Mouse (Mus musculus): ENCODE results near the gene Hadh.

- TF ChIP-seq POLR2A (IDR thresholded peaks at IDR 0.05; ENCODE audit: insufficient read length, low read depth): no peak
- TF ChIP-seq USF1 (IDR thresholded peaks at IDR 0.05; ENCODE audit: low read depth): no peak
- no peak for TF ChIP-seq MAX (IDR thresholded peaks at IDR 0.05; ENCODE audit: low read depth)
- TF ChIP-seq MYOG (IDR thresholded peaks at IDR 0.05; ENCODE audit: control insufficient read depth in 1 of 3, insufficient read depth in 1 of 3, insufficient read length in 2 of 3, low read depth in 2 of 3): no peak
- no peak for TF ChIP-seq REST (IDR thresholded peaks at IDR 0.05; ENCODE audit: insufficient read depth, insufficient read length)
Measured at GRCm38 (mm10) chr3:131247851-131248250, 24.1 kb downstream of the Hadh start.

All from myocyte (in vitro differentiated cells).